Mouse (Mus musculus) limb, embryonic 14.5 days (tissue): ENCODE results near the gene Tmem191c. TPM values are rescaled to one million over a fixed set of nuclear protein-coding genes. Genes with fewer than 3 reads are reported as not detected.
"Not testable (repeated sequence)": the region's sequence is repeated elsewhere in the genome, so short reads cannot be mapped to it uniquely, and the experiment has no call there.

Source experiments
- ATAC-seq: fragments of 200-750 bp; cut with Nextera tagmentation; 2 replicates; pipeline ENCODE4 v1.8.0; 2017; ENCODE audit warnings: low read depth, moderate number of reproducible peaks, moderate TSS enrichment; ENCODE audit not compliant: low FRiP score
- DNase-seq: peaks from one replicate; pipeline ENCODE4 v3.0.0-alpha.2; 2015; ENCODE audit warnings: low spot score
- H3K27ac ChIP-seq: fragments of 300-500 bp; sonication (generic); replicated peaks from 2 replicates; pipeline ENCODE4 v1.5.1; 2014; ENCODE audit warnings: low read depth, mild to moderate bottlenecking, low read length, moderate library complexity, mixed read lengths
- H3K27me3 ChIP-seq: fragments of 300-500 bp; sonication (generic); 2 replicates; pipeline ENCODE4 v1.6.1; 2014; ENCODE audit warnings: low read length, mixed read lengths; ENCODE audit not compliant: control insufficient read depth, insufficient read depth
- H3K36me3 ChIP-seq: fragments of 300-500 bp; sonication (generic); 2 replicates; pipeline ENCODE4 v1.6.1; 2014; ENCODE audit warnings: mild to moderate bottlenecking, low read length, moderate library complexity, mixed read lengths; ENCODE audit not compliant: control insufficient read depth, insufficient read depth
- H3K4me1 ChIP-seq: fragments of 300-500 bp; sonication (generic); 2 replicates; pipeline ENCODE4 v1.6.1; 2014; ENCODE audit warnings: antibody characterized with exemption, low read length, mixed read lengths; ENCODE audit not compliant: control insufficient read depth, insufficient read depth
- H3K4me2 ChIP-seq: fragments of 300-500 bp; sonication (generic); replicated peaks from 2 replicates; pipeline ENCODE4 v1.6.1; 2014; ENCODE audit warnings: low read depth, mild to moderate bottlenecking, low read length, moderate library complexity; ENCODE audit not compliant: severe bottlenecking
- H3K4me3 ChIP-seq: fragments of 300-500 bp; sonication (generic); replicated peaks from 2 replicates; pipeline ENCODE4 v1.5.1; 2014; ENCODE audit warnings: low read length
- H3K9ac ChIP-seq: fragments of 300-500 bp; sonication (generic); 2 replicates; pipeline ENCODE4 v1.6.1; 2014; ENCODE audit warnings: mild to moderate bottlenecking, low read depth, low read length, moderate library complexity; ENCODE audit not compliant: severe bottlenecking
- H3K9me3 ChIP-seq: fragments of 300-500 bp; sonication (generic); 2 replicates; pipeline ENCODE4 v1.6.1; 2016; ENCODE audit warnings: low read length; ENCODE audit not compliant: control insufficient read depth
- POLR2A ChIP-seq: fragments of 200-500 bp; IDR thresholded peaks from 2 replicates; pipeline ENCODE4 v1.8.0; 2012; ENCODE audit warnings: inconsistent platforms, mild to moderate bottlenecking, moderate library complexity, borderline replicate concordance; ENCODE audit not compliant: insufficient read depth, insufficient read length; ENCODE audit errors: extremely low read depth
- WGBS: fragments of 180-500 bp; shearing (Covaris S2); extraction: QIAGEN DNeasy Blood & Tissue Kit; methylation state at CpG from one replicate; pipeline ENCODE4 v1.1.7; 2014; 5-methylcytosine and 5-hydroxymethylcytosine counted together
- polyA plus RNA-seq, 2 experiments: library from polyadenylated mRNA; depleted of rRNA in 1 of 2; stranded (reverse) in 1 of 2; unstranded in 1 of 2; fragments of >200 nt; fragmentation: Nextera tagmentation in 1 of 2; extraction: Ambion mirVana in 1 of 2; gene quantifications; 2 replicates each; pipeline versions ENCODE4 v1.2.1 to v1.2.3; 2012 to 2014

Tmem191c gene
- polyA plus RNA-seq (2012; rRNA removed) (23.8 and 28.2 TPM in 2 replicates), polyA plus RNA-seq (2014; fragmentation: Nextera tagmentation; extraction: Ambion mirVana) (7.5 and 8.2 TPM in 2 replicates)

DNA sequence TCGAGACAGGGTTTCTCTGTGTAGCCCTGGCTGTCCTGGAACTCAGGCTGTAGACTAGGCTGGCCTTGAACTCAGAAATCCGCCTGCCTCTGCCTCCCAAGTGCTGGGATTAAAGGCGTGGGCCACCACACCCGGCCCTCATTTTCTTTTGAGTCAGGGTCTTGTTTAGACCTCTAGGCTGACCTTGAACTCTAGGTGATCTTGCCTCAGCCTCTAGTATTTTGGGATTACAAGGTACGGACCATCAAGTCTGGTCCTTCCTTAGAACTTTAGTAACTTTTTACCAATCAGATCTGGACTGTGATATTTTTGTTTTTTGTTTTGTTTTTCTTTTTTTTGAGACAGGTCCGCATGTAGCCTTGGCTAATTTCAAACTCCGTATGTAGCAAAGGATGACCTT lies at the start of gene Tmem191c:
TSS of gene Tmem191c (plus strand) at position 357 of the 400 bp plus-strand sequence.
- WGBS: 57% methylated on average over 7 of the region's 7 CpGs
- Histone ChIP-seq H3K4me1 (peaks cover 16% of the 10 kb centered on the region), H3K36me3 (peaks cover 15% of the 10 kb centered on the region), H3K4me3 (peak within 1 kb of the TSS; percentile 56), H3K27ac (peak within 1 kb of the TSS; percentile 72), H3K9ac (peak within 1 kb of the TSS; percentile 50; the same call in 1 of the 2 replicates), H3K27me3 (peaks cover 21% of the 10 kb centered on the region), H3K9me3 (peaks cover 4% of the 10 kb centered on the region), H3K4me2 (peak within 1 kb of the TSS; percentile 92)
- DNase-seq (no peak), ATAC-seq (no peak)
- TF ChIP-seq POLR2A: no peak

DNA sequence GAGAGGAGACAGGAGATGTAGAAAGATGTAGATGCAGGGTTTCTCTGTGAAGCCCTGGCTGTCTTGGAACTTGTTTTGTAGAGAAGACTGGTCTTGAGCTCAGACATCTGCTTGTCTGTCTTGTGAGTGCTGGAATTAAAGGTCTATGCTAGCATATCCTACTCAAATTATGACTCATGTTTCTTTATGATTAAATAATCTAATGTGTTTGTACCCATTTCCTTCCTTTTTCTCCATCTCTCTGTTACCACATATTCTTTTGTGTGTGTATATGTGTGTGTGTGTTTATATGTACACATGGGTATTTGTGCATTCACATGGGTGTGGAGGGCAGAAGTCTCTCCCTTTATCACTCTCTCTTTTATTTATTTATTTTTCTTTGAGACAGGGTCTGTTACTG lies 49.4 kb upstream of the Tmem191c start:
- Histone ChIP-seq H3K4me1 (no peaks in the 10 kb centered on the region), H3K27me3 (no peaks in the 10 kb centered on the region), H3K27ac (no peak overlapping the region), H3K4me2 (no peak overlapping the region), H3K4me3 (no peak overlapping the region), H3K36me3 (no peaks in the 10 kb centered on the region), H3K9ac (no peak overlapping the region), H3K9me3 (no peaks in the 10 kb centered on the region)
- TF ChIP-seq POLR2A: no peak
- DNase-seq: no peak
- ATAC-seq: no peak

DNA sequence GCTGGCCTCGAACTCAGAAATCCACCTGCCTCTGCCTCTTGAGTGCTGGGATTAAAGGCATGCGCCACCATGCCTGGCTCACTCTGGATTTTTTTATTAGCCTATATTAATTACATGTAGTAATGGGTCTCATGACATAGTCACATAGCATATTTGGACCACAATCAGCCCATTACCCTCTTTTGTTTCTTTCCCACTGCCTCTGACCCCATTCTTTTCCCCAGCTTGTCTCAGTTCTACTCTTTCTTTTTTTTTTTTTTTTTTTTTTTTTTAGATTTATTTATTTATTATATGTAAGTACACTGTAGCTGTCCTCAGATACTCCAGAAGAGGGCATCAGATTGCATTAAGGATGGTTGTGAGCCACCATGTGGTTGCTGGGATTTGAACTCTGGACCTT lies 44.4 kb upstream of the Tmem191c start:
- H3K9ac ChIP-seq, DNase-seq, H3K27me3 ChIP-seq, H3K4me3 ChIP-seq, H3K36me3 ChIP-seq, H3K4me2 ChIP-seq, H3K27ac ChIP-seq, ATAC-seq, H3K9me3 ChIP-seq: not testable (repeated sequence)
- WGBS: 87% methylated on average over 2 of the region's 2 CpGs
- H3K4me1 ChIP-seq: peaks cover 20% of the 10 kb centered on the region

DNA sequence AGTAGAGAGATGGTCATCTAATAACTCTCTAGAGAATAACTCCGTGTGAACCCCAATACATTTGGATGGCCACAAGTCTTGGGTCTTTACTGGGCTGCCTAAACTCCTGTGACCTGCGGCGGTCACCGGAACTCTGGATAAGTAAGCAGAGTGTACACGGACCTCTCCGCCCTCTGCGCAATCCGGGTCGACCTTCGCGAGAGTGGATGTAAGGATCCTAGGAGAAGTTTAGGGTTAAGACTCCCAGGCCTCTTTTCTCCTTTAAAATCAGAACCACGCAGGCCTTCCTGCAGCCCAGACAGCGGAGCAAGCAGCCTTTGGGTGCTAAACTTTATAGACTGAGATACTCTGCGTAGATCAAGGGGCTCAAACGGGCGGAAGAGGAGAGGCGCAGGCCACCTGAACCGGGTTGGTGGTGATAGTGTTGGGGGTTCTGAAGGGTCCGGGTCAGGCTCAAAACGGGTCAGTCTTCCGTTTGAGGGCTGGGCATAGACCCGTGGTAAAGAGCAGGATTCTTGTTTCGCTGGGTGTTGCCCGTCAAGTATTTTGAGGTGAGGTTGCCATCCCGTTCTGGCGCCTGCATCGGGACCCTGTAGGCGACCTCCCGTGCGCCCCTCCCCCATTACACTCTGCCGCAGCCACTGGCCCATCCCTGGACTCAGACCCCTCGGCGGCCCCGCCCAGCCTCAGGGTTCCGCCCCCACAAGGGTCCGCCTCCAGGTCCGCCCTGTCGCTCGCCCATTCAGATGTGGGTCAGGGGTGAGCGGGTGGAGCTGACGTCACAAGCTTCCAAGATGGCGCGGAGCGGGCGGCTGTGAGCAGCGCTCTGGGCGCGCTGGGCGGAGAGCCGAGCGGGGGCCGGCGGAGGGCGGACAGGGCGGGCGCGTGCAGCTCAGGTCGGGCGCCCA lies 42.8 kb upstream of the Tmem191c start, which contains the start of gene Hic2:
TSS of gene Hic2 (plus strand) at position 779 of the 908 bp plus-strand sequence.
- Histone ChIP-seq H3K27me3 (no peaks in the 10 kb centered on the region), H3K36me3 (no peaks in the 10 kb centered on the region), H3K4me3 (peak within 1 kb of the TSS; percentile 74), H3K9ac (peak within 1 kb of the TSS; percentile 85), H3K4me2 (peak within 1 kb of the TSS; percentile 71), H3K9me3 (no peaks in the 10 kb centered on the region), H3K27ac (peak within 1 kb of the TSS; percentile 89), H3K4me1 (peaks cover 25% of the 10 kb centered on the region)
- TF ChIP-seq POLR2A: 0 out of 2 replicates have a peak, but pooled peaks have one; percentile 84
- DNase-seq: peak; percentile 94
- WGBS: 3% methylated on average over 50 of the region's 59 CpGs
- peak; percentile 96 for ATAC-seq

DNA sequence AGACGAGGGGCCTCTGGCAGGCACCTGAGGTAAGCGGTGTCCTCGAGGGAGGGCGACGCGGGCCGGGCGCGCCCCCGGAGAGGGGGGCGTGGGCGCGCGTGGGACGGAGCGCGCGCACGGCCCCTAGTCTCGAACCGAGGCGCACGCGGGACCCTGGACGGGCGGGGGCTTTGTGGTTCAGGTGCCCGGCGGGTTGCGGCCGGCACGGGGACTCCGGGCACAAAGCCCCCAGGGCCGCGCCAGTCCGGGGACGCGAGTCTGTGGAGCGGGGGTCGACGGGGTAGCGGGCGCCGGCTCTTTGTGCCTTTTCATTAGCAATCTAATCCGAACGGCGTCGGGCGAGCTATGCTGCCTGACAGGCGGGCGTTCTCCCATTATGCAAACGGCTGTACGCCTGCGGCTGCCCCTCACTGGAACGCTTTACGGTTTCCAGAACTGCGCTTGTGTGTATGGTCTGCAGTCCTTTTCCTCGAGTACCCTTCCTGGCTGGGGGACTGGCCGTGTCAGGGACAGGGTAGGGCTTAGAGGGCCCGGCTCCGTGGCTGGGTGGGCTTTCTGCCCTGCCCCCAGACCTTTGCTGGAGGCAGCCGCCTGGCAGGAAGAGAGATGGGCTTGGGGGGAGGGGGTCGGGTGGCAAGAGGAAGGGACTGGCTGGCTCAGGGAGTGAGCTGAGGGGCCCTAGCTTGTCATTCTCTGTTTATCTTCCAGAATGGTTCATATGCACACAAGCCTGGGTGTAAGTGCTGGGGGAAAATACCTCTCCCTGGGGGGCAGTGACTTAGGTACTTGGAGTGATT lies 42.0 kb upstream of the Tmem191c start:
- 0% methylated on average over 27 of the region's 62 CpGs for WGBS
- no peaks in the 10 kb centered on the region for H3K9me3 ChIP-seq
- peak; percentile 69 for ATAC-seq
- peak; percentile 58 for DNase-seq
- H3K27me3 ChIP-seq: no peaks in the 10 kb centered on the region
- peaks cover 26% of the 10 kb centered on the region for H3K4me1 ChIP-seq
- H3K36me3 ChIP-seq: no peaks in the 10 kb centered on the region
- H3K27ac ChIP-seq: peak overlapping the region; percentile 89
- peak overlapping the region; percentile 85 for H3K9ac ChIP-seq
- TF ChIP-seq POLR2A: no peak
- H3K4me2 ChIP-seq: peak overlapping the region; percentile 71
- H3K4me3 ChIP-seq: peak overlapping the region; percentile 74
